Mouse (Mus musculus) liver, embryonic 15.5 days (tissue): ENCODE measurements around the gene Pld4. TPM values are rescaled to one million over a fixed set of nuclear protein-coding genes. Genes with fewer than 3 reads are reported as not detected.
A peak's percentile ranks its signal among the peaks of the same experiment; 100 is the strongest.

ENCODE experiments used
- ATAC-seq: fragments of 200-750 bp; cut with Nextera tagmentation; 2 replicates; pipeline ENCODE4 v1.8.0; 2017; ENCODE audit warnings: moderate number of reproducible peaks, mild to moderate bottlenecking, moderate library complexity; ENCODE audit not compliant: insufficient read depth
- H3K27ac ChIP-seq: fragments of 300-500 bp; sonication (generic); replicated peaks from 2 replicates; pipeline ENCODE4 v1.5.1; 2015; ENCODE audit warnings: mild to moderate bottlenecking, inconsistent platforms
- H3K27me3 ChIP-seq: fragments of 300-500 bp; sonication (generic); 2 replicates; pipeline ENCODE4 v1.6.1; 2015; ENCODE audit warnings: mild to moderate bottlenecking, inconsistent platforms
- H3K36me3 ChIP-seq: fragments of 300-500 bp; sonication (generic); replicated peaks from 2 replicates; pipeline ENCODE4 v1.6.1; 2015; ENCODE audit warnings: moderate library complexity, mild to moderate bottlenecking, inconsistent platforms
- H3K4me1 ChIP-seq: fragments of 300-500 bp; sonication (generic); replicated peaks from 2 replicates; pipeline ENCODE4 v1.6.1; 2015; ENCODE audit warnings: inconsistent platforms
- H3K4me2 ChIP-seq: fragments of 300-500 bp; sonication (generic); 2 replicates; pipeline ENCODE4 v1.6.1; 2015; ENCODE audit warnings: moderate library complexity, mild to moderate bottlenecking, inconsistent platforms
- H3K4me3 ChIP-seq: fragments of 300-500 bp; sonication (generic); replicated peaks from 2 replicates; pipeline ENCODE4 v1.5.1; 2015; ENCODE audit warnings: mild to moderate bottlenecking, inconsistent platforms
- H3K9ac ChIP-seq: fragments of 300-500 bp; sonication (generic); 2 replicates; pipeline ENCODE4 v1.6.1; 2015; ENCODE audit warnings: moderate library complexity, mild to moderate bottlenecking, inconsistent platforms
- H3K9me3 ChIP-seq: fragments of 300-500 bp; sonication (generic); replicated peaks from 2 replicates; pipeline ENCODE4 v1.6.1; 2016; ENCODE audit warnings: inconsistent platforms
- WGBS: fragments of 180-500 bp; shearing (Covaris S2); methylation state at CpG from one replicate; pipeline ENCODE4 v1.1.7; 2015; ENCODE audit warnings: mixed read lengths; ENCODE audit not compliant: insufficient replicate concordance; 5-methylcytosine and 5-hydroxymethylcytosine counted together
- polyA plus RNA-seq: library from polyadenylated mRNA; unstranded; fragments of >200 nt; fragmentation: Nextera tagmentation; extraction: Ambion mirVana; gene quantifications from 2 replicates; pipeline ENCODE4 v1.2.1, GENCODE M21; 2015

Pld4 gene
- polyA plus RNA-seq, 1 experiment from 2014 or later: 22.4 TPM

DNA sequence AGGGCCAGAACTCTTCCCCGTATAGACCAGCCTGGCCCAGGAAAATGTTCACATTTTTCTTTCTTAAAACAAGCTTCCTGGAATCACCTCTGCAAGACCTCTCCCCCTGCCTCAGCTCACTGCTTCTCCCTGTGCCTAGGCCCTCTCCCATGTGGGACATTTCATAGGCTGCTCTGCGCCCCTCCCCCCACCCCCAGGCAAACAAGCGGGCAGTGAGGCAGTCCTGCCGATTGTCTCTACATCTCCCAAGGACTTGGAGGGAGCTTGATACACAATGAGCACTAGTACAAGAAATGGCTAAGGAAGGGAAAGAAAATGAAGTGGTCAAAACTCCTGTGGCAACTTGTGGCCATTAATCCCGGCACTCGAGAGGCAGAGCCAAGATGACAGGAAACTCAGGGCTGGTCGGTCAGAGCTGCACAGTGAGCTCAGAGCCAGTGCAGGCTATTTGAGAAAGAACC lies 33.9 kb downstream of the Pld4 start:
- Histone ChIP-seq H3K4me1 (no peaks in the 10 kb centered on the region), H3K9ac (no peak overlapping the region), H3K27me3 (peaks cover 25% of the 10 kb centered on the region), H3K27ac (no peak overlapping the region), H3K36me3 (no peaks in the 10 kb centered on the region), H3K9me3 (no peaks in the 10 kb centered on the region), H3K4me3 (no peak overlapping the region), H3K4me2 (no peak overlapping the region)
- no peak for ATAC-seq
- 32% methylated on average over 7 of the region's 7 CpGs for WGBS

DNA sequence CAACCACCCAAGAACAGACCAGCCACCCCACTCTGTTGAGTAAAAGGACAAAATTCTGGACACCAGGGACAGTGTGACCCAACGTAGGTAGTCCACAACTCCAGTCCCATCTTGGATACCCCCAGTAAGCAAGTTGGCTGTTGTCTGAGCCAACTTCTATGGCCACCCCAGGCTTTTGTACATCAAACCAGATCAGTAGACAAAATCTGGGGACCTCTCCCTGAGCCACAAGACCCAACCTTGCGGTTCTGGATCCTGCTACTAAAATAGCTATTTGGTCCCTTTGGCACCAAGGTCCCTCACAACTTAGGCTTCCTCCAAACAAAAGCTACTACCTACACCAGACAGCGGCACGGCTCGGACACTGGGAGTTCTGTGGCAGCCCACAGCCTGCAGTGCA lies 34.5 kb downstream of the Pld4 start:
- no peak overlapping the region for H3K4me2 ChIP-seq
- H3K27ac ChIP-seq: no peak overlapping the region
- H3K4me3 ChIP-seq: no peak overlapping the region

GRCm38 (mm10) chr12:112795466-112796104 lies 35.1 kb downstream of the Pld4 start:
- Histone ChIP-seq H3K4me1 (no peaks in the 10 kb centered on the region), H3K27ac (no peak overlapping the region), H3K4me3 (no peak overlapping the region)

More for the DNA sequence above, 34.5 kb downstream of the Pld4 start:
- WGBS: 61% methylated on average over 5 of the region's 5 CpGs
- no peak for ATAC-seq
- Histone ChIP-seq H3K27me3 (peaks cover 31% of the 10 kb centered on the region), H3K9ac (no peak overlapping the region), H3K36me3 (no peaks in the 10 kb centered on the region), H3K4me1 (no peaks in the 10 kb centered on the region), H3K9me3 (no peaks in the 10 kb centered on the region)

GRCm38 (mm10) chr12:112796551-112797510 lies 36.4 kb downstream of the Pld4 start:
- no peaks in the 10 kb centered on the region for H3K9me3 ChIP-seq
- H3K4me3 ChIP-seq: no peak overlapping the region
- ATAC-seq: no peak
- no peak overlapping the region for H3K9ac ChIP-seq
- H3K4me2 ChIP-seq: no peak overlapping the region
- H3K4me1 ChIP-seq: peaks cover under 1% of the 10 kb centered on the region
- H3K36me3 ChIP-seq: no peaks in the 10 kb centered on the region
- no peak overlapping the region for H3K27ac ChIP-seq
- H3K27me3 ChIP-seq: peaks cover 48% of the 10 kb centered on the region
- WGBS: 41% methylated on average over 17 of the region's 17 CpGs

More at GRCm38 (mm10) chr12:112795466-112796104, 35.1 kb downstream of the Pld4 start:
- WGBS: 28% methylated on average over 18 of the region's 18 CpGs
- peaks cover 35% of the 10 kb centered on the region for H3K27me3 ChIP-seq
- no peak overlapping the region for H3K9ac ChIP-seq
- H3K4me2 ChIP-seq: no peak overlapping the region
- no peaks in the 10 kb centered on the region for H3K36me3 ChIP-seq
- no peak for ATAC-seq
- no peaks in the 10 kb centered on the region for H3K9me3 ChIP-seq

DNA sequence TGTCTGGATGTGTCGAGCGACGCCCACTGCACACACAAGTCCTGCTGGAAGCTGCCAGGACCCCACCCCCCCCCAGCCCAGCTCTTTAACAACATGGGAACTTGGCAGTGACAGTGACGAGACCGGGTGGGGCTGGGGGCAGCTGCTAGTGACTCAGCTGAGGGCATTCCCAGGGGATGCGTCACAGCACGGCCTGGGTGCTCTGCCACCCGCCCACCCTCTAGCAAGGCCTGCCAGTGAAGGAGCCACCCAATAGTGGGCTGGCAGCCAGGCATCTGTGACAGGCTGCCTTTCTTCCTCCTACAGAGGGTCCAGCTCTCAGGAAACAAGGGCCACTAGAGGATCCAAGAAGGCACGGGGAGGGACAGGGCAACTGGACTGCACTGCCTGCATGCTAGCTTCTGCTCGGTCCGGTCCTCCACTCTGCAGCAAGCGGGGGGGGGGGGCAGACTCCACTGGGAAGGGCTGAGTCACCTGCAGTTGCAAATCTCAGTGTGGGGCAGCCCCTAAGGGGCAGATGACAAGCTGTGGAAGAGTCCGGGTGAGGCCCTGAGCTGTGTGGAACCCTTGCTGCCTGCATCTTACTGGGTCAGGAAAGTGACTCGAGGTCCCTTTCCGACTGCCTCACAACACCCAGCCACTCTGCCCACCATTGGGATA lies 37.3 kb downstream of the Pld4 start:
- H3K4me1 ChIP-seq: peaks cover 8% of the 10 kb centered on the region
- H3K9me3 ChIP-seq: no peaks in the 10 kb centered on the region
- H3K27ac ChIP-seq: no peak overlapping the region
- peaks cover 58% of the 10 kb centered on the region for H3K27me3 ChIP-seq
- ATAC-seq: no peak
- no peaks in the 10 kb centered on the region for H3K36me3 ChIP-seq
- no peak overlapping the region for H3K4me2 ChIP-seq
- no peak overlapping the region for H3K9ac ChIP-seq
- H3K4me3 ChIP-seq: no peak overlapping the region
- WGBS: 52% methylated on average over 15 of the region's 15 CpGs

- Histone ChIP-seq H3K27ac (no peak overlapping the region), H3K9ac (no peak overlapping the region), H3K4me1 (peaks cover 8% of the 10 kb centered on the region), H3K4me3 (no peak overlapping the region), H3K27me3 (peaks cover 63% of the 10 kb centered on the region), H3K36me3 (no peaks in the 10 kb centered on the region), H3K9me3 (no peaks in the 10 kb centered on the region), H3K4me2 (no peak overlapping the region)
- WGBS: 40% methylated on average over 5 of the region's 5 CpGs
- ATAC-seq: no peak
Measured at GRCm38 (mm10) chr12:112798332-112798681, 37.9 kb downstream of the Pld4 start.

GRCm38 (mm10) chr12:112798716-112799115 lies 38.3 kb downstream of the Pld4 start:
- ATAC-seq: no peak
- 48% methylated on average over 5 of the region's 5 CpGs for WGBS
- no peak overlapping the region for H3K27ac ChIP-seq
- H3K9ac ChIP-seq: no peak overlapping the region
- no peak overlapping the region for H3K4me2 ChIP-seq
- H3K9me3 ChIP-seq: no peaks in the 10 kb centered on the region
- H3K4me3 ChIP-seq: no peak overlapping the region
- H3K4me1 ChIP-seq: peaks cover 8% of the 10 kb centered on the region
- no peaks in the 10 kb centered on the region for H3K36me3 ChIP-seq
- peaks cover 67% of the 10 kb centered on the region for H3K27me3 ChIP-seq

DNA sequence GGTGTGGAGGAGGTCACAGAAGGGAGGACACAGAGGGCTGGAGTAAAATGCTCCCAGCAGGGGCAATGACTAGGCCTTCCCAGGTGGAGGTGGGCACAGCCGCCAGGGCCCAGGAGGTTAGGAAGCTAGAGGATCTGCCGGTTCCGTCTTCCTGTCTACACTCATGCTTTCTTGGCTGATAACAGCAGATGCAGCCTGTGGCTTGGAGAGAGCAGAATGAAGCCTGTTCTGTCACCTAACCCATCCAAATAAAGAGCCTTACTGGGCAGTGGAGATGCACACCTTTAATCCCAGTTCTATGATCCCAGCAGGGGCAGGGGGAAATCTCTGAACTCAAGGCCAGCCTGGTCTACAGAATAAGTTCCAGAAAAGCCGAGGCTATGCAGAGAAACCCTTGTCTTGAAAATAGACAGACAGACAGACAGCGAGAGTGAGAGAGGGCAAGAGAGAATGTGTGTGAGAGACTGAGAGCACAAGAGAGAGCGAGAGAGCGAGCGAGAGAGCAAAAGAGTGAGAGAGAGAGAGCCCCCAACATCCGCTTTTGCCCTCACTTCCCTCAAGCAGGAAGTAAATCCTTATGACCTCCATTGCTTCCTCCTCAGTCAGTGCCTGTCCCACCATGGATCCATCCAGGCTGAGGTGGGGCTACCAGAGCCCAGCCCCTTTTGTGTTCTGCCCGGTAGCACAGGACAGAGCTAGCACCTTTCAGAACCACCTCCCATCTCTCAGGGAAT lies 38.9 kb downstream of the Pld4 start:
- ATAC-seq: no peak
- H3K9me3 ChIP-seq: no peaks in the 10 kb centered on the region
- H3K4me2 ChIP-seq: no peak overlapping the region
- no peak overlapping the region for H3K9ac ChIP-seq
- H3K36me3 ChIP-seq: no peaks in the 10 kb centered on the region
- H3K27ac ChIP-seq: no peak overlapping the region
- H3K27me3 ChIP-seq: peaks cover 74% of the 10 kb centered on the region
- 60% methylated on average over 10 of the region's 10 CpGs for WGBS
- peaks cover 8% of the 10 kb centered on the region for H3K4me1 ChIP-seq
- no peak overlapping the region for H3K4me3 ChIP-seq

- Histone ChIP-seq H3K27me3 (peaks cover 84% of the 10 kb centered on the region), H3K4me1 (peaks cover 8% of the 10 kb centered on the region), H3K4me3 (no peak overlapping the region), H3K9me3 (no peaks in the 10 kb centered on the region), H3K4me2 (no peak overlapping the region), H3K36me3 (no peaks in the 10 kb centered on the region), H3K9ac (no peak overlapping the region), H3K27ac (no peak overlapping the region)
- 10% methylated on average over 4 of the region's 4 CpGs for WGBS
- ATAC-seq: 0 out of 2 replicates have a peak, but pooled peaks have one; percentile 39
Measured at GRCm38 (mm10) chr12:112800476-112800875, 40.0 kb downstream of the Pld4 start.

DNA sequence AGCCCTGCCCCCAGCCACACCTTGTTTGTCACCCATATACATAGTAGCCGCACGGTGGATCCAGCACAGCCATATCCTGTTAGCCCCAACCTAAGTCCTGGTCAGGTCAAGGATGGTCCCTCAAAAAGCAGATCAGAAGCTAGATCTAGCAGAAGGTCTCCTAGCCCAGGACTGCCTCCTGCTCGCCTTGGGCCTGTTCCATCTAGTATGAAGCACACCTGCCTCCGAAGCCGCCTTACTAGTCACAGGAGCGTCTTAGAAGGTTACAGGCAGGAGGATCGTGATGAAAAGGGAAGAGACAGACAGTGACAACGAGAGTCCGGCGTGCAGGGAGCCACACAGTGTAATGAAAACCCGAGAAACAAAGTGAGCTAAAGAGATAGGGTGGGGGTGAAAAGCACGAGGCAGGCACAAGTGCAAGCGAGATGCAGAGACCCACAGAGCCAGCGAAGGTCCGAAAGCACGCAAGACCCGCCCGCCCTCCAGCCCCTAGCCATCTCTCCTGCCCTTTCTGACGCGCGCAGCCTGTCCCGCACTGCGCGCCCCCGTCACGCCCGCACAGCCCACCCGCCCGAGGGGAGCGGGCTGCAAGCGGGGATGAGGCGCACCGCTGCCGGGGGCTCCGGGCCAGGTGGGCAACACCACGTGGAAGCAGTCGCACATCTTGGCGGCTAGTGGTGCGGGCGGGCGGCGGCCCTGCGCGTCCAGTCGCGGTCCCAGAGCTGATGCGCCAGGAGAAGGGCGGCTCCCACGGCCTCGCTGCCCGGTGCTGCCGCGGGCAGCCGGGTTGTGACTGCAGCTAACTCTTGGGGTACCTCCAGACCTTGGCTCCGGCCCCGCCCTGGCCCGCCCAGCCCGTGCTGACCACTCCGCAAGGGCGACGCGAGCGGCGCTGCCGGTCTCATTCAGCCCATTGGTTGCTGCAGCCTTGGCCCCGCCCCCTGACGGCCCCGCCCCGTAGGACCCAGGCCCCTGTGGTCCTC lies 41.7 kb downstream of the Pld4 start, which contains the start of gene Ahnak2:
Ahnak2 (minus strand) TSS at position 794 of the 983 bp plus-strand sequence.
- Histone ChIP-seq H3K9me3 (no peaks in the 10 kb centered on the region), H3K4me2 (peak within 1 kb of the TSS; percentile 71), H3K4me1 (peaks cover 8% of the 10 kb centered on the region), H3K27ac (no peak within 1 kb of the TSS), H3K4me3 (peak within 1 kb of the TSS; percentile 41), H3K27me3 (peaks cover 93% of the 10 kb centered on the region), H3K36me3 (no peaks in the 10 kb centered on the region), H3K9ac (no peak within 1 kb of the TSS)
- no peak for ATAC-seq
- 3% methylated on average over 66 of the region's 69 CpGs for WGBS
